Mouse (Mus musculus) c-Kit-positive CD71-positive TER-119-negative erythroid progenitor cells, embryonic 14.5 days (primary cell): Measurements from ENCODE around the gene Tomt.
"Not testable (repeated sequence)": the region's sequence is repeated elsewhere in the genome, so short reads cannot be mapped to it uniquely, and the experiment has no call there.

Experiments
- DNase-seq: peaks from one replicate; pipeline ENCODE4 v3.0.0-alpha.2; 2013; ENCODE audit warnings: low read depth

Gene Tomt

DNA sequence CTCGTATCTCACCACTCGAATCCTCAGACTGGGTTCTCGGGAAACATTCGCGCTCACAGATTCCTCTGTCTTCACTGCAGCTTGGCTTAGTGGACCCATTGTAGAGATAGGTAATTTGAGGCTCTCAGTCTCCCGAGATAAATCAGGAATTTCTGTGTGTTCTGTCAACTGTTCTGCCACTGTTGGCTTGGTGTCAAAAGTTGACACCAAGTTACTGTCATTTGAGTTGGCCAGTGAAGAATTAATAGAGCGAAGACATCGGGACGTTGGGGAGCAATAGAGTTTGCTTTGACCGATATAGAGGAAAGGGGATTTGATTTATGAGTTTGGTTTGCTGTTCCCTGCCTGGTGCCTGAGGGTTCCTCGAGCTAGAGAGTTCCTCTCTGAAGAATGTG, at the start of gene Tomt:
TSS of gene Tomt (minus strand) at position 73 of the 395 bp plus-strand sequence.
- DNase-seq = no peak

- DNase-seq = no peak
Observed at GRCm38 (mm10) chr7:101955862-101956261, 49.7 kb upstream of the Tomt start.

- no peak for DNase-seq
Observed at GRCm38 (mm10) chr7:101955276-101955675, 49.1 kb upstream of the Tomt start.

- no peak for DNase-seq
Observed at GRCm38 (mm10) chr7:101954163-101954562, 48.0 kb upstream of the Tomt start.

GRCm38 (mm10) chr7:101952098-101952497, 45.9 kb upstream of the Tomt start:
- DNase-seq = no peak

DNA sequence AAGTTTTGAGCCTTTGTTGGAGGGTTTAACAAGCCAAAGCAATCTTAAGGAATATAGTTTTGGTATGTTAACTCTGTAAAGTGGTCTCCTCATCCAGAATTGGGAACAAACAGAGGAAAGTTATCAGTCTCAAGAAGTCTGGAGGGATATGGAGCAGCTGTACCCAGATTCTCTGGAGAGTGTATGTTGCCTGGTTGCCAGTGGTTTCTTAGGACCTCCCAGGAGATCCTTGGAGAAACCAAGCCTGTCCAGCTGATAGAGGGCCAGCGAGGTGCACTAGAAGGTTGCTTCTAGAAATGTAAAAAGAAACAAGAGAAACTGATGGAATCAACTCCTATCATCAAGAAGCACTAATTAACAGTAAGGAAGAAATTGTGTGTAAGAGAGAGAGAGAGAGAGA, 45.5 kb upstream of the Tomt start:
- no peak for DNase-seq

DNA sequence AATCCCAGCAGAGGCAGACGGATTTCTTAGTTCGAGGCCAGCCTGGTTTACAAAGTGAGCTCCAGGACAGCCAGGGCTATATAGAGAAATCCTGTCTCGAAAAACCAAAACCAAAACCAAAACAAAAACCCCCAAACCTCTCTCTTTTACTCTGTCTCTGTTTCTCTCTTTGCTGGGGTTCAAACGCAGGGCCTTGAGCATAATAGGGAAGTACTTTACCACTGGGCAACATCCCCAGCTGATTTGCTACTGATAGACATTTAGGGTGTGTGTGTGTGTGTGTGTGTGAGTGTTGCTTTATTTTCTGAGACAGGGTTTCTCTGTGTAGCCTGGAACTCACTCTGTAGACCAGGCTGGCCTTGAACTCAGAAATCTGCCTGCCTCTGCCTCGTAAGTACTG, 42.8 kb upstream of the Tomt start:
- not testable (repeated sequence) for DNase-seq

GRCm38 (mm10) chr7:101939758-101940157, 33.6 kb upstream of the Tomt start:
- DNase-seq = no peak

DNA sequence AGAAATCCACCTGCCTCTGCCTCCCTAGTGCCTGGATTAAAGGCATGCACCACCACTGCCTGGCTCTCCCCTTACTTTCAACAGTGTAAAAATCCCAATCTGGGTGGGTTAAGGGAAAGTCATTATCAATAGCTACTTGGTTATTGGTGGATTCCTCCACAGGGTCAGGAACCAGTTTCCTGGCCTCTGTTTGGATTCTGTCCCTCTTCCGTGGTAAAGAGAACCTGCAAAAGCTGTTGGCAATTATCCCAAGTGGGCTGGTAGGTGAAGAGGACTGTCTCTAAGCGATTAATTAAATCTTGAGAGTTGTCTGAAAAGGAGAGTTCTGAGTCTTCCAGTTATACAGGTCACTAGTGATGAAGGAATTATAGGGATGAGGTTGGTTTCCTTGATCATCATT, 32.2 kb upstream of the Tomt start:
- DNase-seq = no peak

- no peak for DNase-seq
Observed at GRCm38 (mm10) chr7:101937569-101937968, 31.4 kb upstream of the Tomt start.

DNA sequence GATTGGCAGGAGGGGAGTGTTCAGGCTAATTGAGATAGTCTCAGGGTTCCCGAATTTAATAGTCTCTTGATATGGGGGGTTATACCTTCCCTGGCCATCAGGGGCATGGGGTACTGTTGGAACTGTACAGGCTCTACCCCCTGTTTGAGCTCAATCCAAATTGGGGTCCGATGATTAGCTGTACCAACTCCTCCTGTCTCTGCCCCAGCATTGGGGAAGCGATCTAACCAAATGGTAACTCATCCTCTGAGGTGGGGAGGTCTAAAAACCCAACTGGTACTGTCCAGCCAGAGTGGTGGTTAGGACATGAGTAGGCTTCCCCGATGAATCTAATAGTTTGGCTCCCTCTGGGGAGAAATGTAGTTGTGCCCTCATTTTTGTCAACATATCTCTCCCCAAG, 30.8 kb upstream of the Tomt start:
- DNase-seq = no peak

DNA sequence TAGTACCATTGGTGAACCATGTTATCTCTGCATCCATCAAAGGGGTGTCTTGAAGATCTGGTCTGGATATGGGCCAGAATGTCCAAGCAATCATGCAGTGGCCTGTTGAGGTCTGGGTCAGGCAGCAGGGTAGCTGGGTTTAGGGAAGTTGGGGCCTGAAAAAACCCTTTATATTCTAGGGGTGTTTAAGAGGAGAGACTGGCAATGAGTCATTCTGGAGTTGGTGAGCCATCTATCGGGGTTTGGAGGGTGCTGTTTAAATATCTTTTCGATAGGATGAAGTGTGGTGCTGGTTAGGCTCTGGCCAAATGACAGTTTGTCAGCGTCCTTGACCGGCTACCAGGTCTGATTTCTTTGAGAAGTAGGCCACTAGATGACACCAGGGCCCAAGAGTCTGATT, 29.8 kb upstream of the Tomt start:
- DNase-seq = no peak

DNA sequence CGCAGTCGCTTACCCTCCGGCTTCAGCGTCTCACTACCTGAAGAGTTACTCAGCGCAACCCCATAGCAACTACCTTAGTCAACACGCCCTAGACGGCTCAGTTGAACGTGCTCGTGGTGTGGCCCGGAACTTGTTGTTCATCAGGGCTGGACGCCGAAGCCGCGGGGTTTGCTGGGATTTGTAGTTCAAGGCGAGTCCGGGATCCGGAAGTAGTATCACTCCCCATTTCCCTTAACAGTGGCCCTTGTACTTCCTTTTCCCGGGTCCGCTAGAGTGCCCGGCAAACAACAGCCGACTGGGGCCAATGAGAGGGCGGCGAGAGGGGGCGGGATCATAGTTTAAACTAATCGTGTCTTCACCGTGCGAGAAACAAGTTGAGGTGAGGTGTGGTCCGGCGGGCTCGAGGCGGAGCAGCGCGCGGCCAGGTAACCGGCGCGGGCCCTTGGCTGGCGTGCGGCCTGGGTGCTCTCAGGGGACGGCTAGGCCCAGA, 27.6 kb upstream of the Tomt start, which contains the start of the genes Lrrc51 and Numa1:
TSS of gene Lrrc51 (minus strand) at position 145 of the 490 bp plus-strand sequence.
TSS of gene Numa1 (plus strand) at position 361 of the 490 bp plus-strand sequence.
- peak; percentile 97 for DNase-seq

- DNase-seq = peak; percentile 41
Observed at GRCm38 (mm10) chr7:101933300-101933699, 27.1 kb upstream of the Tomt start.

- no peak for DNase-seq
Observed at GRCm38 (mm10) chr7:101932551-101932950, 26.4 kb upstream of the Tomt start.

DNA sequence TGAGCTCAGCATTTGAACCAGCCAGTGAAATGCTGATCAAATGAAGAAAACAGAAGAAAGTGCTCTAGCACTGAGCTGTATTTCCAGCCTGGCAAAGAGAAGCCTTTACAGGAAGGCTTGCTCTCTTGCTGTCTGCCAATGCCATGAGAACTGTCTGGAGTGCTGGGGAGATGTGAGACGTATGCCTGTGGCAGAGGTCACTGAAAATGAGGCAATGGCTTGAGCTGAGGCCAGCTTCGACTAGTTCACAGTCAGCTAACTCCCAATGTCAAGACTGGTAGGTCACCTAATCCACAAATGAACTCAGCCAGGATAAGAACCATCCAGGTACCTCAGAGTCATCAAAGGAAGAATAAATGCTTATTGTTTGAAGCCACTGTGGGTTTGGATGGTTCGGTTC, 21.9 kb upstream of the Tomt start:
- no peak for DNase-seq

GRCm38 (mm10) chr7:101925892-101926291, 19.7 kb upstream of the Tomt start:
- not testable (repeated sequence) for DNase-seq

GRCm38 (mm10) chr7:101918071-101918470, 11.9 kb upstream of the Tomt start:
- DNase-seq = peak; percentile 64

DNA sequence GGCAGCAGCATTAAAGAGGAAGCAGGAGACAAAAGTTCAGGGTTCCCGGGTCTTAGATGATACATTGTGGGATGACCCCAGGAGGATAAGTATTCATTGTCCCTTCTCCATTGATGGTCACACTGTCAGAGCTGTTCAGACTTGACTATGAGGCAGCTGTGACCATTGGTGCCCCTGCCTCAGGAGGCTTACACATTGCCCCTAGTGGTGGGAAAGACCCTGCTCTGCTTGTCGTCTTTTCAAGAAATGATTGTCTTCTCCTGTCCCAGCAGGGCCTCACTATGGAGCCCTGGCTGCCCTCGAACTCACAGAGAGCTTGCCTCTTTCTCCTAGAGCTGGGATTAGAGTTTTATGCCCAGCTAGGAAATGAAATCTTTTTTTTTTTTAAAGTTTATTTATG, 5.8 kb upstream of the Tomt start:
- DNase-seq = no peak

GRCm38 (mm10) chr7:101910138-101910537, 4.0 kb upstream of the Tomt start:
- no peak for DNase-seq

DNA sequence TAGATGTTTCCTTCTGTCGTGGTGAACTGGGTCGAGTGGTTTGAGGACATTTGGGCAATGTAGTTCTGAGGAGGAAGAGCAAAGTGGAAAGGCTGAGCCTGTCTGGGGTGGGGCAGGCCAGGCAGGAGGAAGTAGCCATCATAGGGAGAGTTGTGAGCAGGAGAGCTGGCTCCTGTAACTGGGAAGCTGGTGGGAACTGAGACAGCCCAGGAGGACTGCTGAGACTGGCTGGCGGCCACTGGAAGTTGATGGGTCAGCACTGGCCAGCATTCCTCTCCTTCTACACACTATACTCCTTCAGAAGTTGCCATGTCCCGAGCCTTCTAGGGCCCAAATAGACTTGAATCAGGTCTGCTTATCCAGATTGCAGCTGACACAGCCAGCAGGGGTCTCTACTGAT, 2.2 kb upstream of the Tomt start:
- no peak for DNase-seq

- no peak for DNase-seq
Observed at GRCm38 (mm10) chr7:101906696-101907095, 537 bp upstream of the Tomt start.

GRCm38 (mm10) chr7:101905561-101906286, 435 bp downstream of the Tomt start, which contains the start of gene Lamtor1:
TSS of gene Lamtor1 (plus strand) at chr7:101905904.
- DNase-seq = peak; percentile 99

- no peak for DNase-seq
Observed at GRCm38 (mm10) chr7:101902846-101903245, 3.3 kb downstream of the Tomt start.
